Mouse (Mus musculus) liver, embryonic 14.5 days (tissue): ENCODE measurements around the gene Zfp316.

Source experiments
- CTCF ChIP-seq: IDR thresholded peaks from 2 replicates; pipeline ENCODE4 v1.5.1; 2016; ENCODE audit warnings: antibody characterized with exemption, low read depth, control low read depth
- EP300 ChIP-seq: IDR thresholded peaks from 2 replicates; pipeline ENCODE4 v1.6.1; 2016; ENCODE audit warnings: antibody characterized with exemption, low read depth

DNA sequence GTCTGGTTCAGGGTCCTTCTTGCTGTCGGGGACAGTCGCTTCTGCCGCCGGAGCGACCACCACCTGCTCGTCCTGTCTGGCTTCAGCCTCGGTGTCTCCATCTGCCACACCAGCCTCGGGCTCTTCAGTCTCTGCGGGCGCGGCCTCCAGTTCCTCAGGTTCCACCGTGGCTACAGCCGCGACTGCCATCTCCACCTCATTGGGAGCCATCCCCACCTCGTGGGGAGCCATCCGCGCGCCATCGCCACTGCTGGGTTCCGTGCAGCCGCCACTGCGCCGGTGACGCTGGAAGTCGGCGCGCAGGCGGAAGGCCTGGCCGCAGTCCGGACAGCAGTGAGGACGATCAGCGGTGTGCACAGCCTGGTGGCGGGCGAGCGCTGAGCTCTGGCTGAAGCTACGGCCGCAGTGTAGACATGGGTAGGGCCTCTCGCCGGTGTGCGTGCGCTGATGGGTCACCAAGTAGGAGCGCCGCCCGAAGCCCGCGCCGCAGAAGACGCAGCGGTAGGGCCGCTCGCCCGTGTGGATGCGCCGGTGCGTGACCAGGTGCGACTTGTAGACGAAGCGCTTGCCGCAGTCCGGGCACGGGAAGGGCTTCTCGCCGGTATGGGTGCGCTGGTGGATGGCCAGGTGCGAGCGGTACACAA, 15.2 kb downstream of the Zfp316 start:
- no peak for TF ChIP-seq CTCF
- no peak for TF ChIP-seq EP300
